Mouse (Mus musculus) hindbrain, embryonic 11.5 days (tissue): Measurements from ENCODE around the gene Ift52. TPM values are rescaled to one million over a fixed set of nuclear protein-coding genes. Genes with fewer than 3 reads are reported as not detected.

Experiments
- ATAC-seq: fragments of 200-750 bp; cut with Nextera tagmentation; 2 replicates; pipeline ENCODE4 v1.8.0; 2017; ENCODE audit warnings: mild to moderate bottlenecking, moderate TSS enrichment, moderate library complexity; ENCODE audit not compliant: low FRiP score
- DNase-seq: peaks from one replicate; pipeline ENCODE4 v3.0.0-alpha.2; 2015; ENCODE audit warnings: low spot score
- H3K27ac ChIP-seq: fragments of 300-500 bp; sonication (generic); 2 replicates; pipeline ENCODE4 v1.5.1; 2014; ENCODE audit warnings: mild to moderate bottlenecking, low read depth, low read length
- H3K27me3 ChIP-seq: fragments of 300-500 bp; sonication (generic); 2 replicates; pipeline ENCODE4 v1.6.1; 2014; ENCODE audit warnings: mild to moderate bottlenecking, low read length, moderate library complexity, mixed read lengths; ENCODE audit not compliant: control insufficient read depth, insufficient read depth
- H3K36me3 ChIP-seq: fragments of 300-500 bp; sonication (generic); 2 replicates; pipeline ENCODE4 v1.6.1; 2014; ENCODE audit warnings: mild to moderate bottlenecking, low read length, moderate library complexity, mixed read lengths; ENCODE audit not compliant: control insufficient read depth, insufficient read depth
- H3K4me1 ChIP-seq: fragments of 300-500 bp; sonication (generic); replicated peaks from 2 replicates; pipeline ENCODE4 v1.6.1; 2014; ENCODE audit warnings: low read length, mixed read lengths; ENCODE audit not compliant: control insufficient read depth, insufficient read depth
- H3K4me2 ChIP-seq: fragments of 300-500 bp; sonication (generic); replicated peaks from 2 replicates; pipeline ENCODE4 v1.6.1; 2014; ENCODE audit warnings: mild to moderate bottlenecking, low read depth, low read length
- H3K4me3 ChIP-seq: fragments of 300-500 bp; sonication (generic); 2 replicates; pipeline ENCODE4 v1.5.1; 2014; ENCODE audit warnings: low read depth, low read length
- H3K9ac ChIP-seq: fragments of 300-500 bp; sonication (generic); 2 replicates; pipeline ENCODE4 v1.6.1; 2014; ENCODE audit warnings: low read depth, low read length
- H3K9me3 ChIP-seq: fragments of 300-500 bp; sonication (generic); 2 replicates; pipeline ENCODE4 v1.6.1; 2016; ENCODE audit warnings: low read length; ENCODE audit not compliant: control insufficient read depth
- WGBS: fragments of 180-500 bp; shearing (Covaris S2); extraction: QIAGEN DNeasy Blood & Tissue Kit; methylation state at CpG from one replicate; pipeline ENCODE4 v1.1.7; 2014; 5-methylcytosine and 5-hydroxymethylcytosine counted together
- polyA plus RNA-seq: library from polyadenylated mRNA; unstranded; fragments of >200 nt; fragmentation: Nextera tagmentation; extraction: Ambion mirVana; gene quantifications from 2 replicates; pipeline ENCODE4 v1.2.1, GENCODE M21; 2014

The Ift52 gene
- polyA plus RNA-seq, 1 experiment from 2014 or later: 63.6 TPM

DNA sequence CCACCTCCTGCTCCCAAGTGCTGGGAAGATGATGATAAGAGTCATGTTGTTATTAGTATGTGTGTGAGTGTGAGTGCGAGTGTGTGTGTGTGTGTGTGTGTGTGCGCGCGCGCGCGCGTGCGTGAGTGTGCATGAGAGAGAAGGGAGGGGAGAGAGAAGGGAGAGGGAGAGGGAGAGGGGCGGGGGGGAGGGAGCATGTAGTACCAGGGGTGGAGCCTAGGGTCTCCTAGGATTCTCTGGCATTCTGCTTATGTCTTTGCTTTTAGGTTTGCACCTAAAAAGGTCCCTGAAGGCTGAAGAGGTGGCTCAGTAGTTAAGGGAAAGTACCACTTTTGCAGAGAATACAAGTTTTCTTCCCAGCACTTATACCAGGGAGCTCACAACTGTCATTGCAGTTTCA is 77.8 kb downstream of the Ift52 start:
- DNase-seq (no peak), ATAC-seq (no peak)
- Histone ChIP-seq H3K4me1 (no peaks in the 10 kb centered on the region), H3K36me3 (no peaks in the 10 kb centered on the region), H3K27me3 (no peaks in the 10 kb centered on the region), H3K9ac (no peak overlapping the region), H3K4me2 (no peak overlapping the region), H3K27ac (no peak overlapping the region), H3K4me3 (no peak overlapping the region), H3K9me3 (no peaks in the 10 kb centered on the region)
- WGBS: 89% methylated on average over 10 of the region's 10 CpGs

Other genes starting within 250 kb of the Ift52 start
- 265 and 280 TPM in 2 replicates for gene Srsf6, start 85.8 kb upstream of the Ift52 start, polyA plus RNA-seq
- gene L3mbtl1, start 73.9 kb upstream of the Ift52 start, polyA plus RNA-seq: 0.13 and 0.45 TPM in 2 replicates
- gene Sgk2, start 30.0 kb upstream of the Ift52 start, polyA plus RNA-seq: not detected in 2 replicates
- 17.7 and 19.8 TPM in 2 replicates for gene Mybl2, start 37.3 kb downstream of the Ift52 start, polyA plus RNA-seq
- 0.25 and 0.28 TPM in 2 replicates for gene Gtsf1l, start 70.5 kb downstream of the Ift52 start, polyA plus RNA-seq
- gene Tox2, start 185.8 kb downstream of the Ift52 start, polyA plus RNA-seq: 15.6 and 17.5 TPM in 2 replicates